Mouse (Mus musculus): ENCODE results near the gene Mtr.

DNA sequence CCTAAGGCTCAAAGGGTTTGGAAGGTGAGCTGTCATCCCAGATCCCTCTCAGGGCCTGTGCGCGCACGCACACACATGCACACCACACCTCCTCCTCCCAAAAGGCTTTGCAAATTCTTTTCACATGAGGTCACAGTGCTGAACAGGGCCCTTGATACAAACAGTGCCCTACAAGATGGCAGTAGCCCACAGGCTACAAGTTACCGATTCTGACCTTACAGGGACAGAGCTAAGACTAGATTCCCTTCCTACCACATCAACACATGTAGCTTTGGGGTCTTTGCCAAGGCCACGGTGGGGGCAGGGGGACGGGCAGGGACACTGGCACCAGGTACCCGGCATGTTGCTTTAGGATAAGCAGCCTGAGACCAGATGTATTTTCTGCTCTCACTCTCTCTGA, 35.9 kb upstream of the Mtr start:
- TF ChIP-seq CTCF (IDR thresholded peaks at IDR 0.05; ENCODE audit: insufficient read depth, low read length) (no peak), POLR2A (IDR thresholded peaks at IDR 0.05; ENCODE audit: borderline replicate concordance, extremely low read depth, low read depth, low read length) (no peak)

All from lung, adult 2 months (tissue).